Mouse (Mus musculus): ENCODE data around the gene Nbea.

DNA sequence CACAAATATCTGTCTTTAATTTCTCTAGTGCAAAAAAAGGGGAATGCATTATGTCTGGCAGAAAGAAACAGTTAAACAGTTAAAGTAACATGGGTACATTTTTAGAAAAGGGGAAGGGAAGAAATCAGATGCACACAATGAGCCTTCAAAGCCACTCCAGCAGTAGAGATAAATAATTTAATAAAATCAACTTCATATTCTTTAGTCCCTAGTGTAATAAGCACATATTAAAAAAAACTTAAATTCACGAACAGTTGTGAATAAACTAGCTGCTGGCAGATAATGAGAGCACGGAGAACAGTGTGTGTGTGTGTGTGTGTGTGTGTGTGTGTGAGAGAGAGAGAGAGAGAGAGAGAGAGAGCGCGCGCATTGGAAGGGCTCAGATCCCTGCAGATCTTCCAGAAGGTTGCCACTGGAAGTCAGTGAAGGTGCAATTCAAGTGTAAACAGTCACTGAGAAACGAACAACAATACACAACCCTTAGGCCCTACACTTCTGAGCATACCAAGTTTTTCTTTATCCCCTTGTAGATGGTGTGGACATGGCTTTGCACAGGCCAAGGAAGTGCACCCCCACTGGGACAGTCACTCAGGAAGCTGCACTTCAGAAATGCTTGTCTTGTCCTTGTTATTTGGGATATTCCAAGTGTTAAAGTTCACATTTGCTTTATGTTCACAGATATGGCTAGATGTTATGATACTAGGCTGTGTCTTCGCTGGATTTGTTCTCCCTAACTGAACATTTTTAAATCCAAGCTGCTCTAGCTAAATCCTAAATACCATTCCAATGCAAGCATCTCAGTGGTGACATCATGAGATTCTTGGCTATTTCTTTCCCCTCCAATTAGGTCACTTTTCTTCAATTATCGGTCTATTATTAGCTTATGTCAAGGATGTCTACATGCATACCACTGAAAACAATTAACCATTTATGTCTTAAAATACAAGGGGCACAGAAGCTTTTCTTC, 404.5 kb downstream of the Nbea start:
- no peak for TF ChIP-seq CTCF (conservative IDR thresholded peaks at IDR 0.05; ENCODE audit: insufficient read depth, insufficient read length, low read depth, low read length)
- TF ChIP-seq POLR2A (IDR thresholded peaks at IDR 0.05; ENCODE audit: low read depth, low read length) = no peak
